Mouse (Mus musculus): ENCODE measurements around the gene Itgb4.

Gene Itgb4

DNA sequence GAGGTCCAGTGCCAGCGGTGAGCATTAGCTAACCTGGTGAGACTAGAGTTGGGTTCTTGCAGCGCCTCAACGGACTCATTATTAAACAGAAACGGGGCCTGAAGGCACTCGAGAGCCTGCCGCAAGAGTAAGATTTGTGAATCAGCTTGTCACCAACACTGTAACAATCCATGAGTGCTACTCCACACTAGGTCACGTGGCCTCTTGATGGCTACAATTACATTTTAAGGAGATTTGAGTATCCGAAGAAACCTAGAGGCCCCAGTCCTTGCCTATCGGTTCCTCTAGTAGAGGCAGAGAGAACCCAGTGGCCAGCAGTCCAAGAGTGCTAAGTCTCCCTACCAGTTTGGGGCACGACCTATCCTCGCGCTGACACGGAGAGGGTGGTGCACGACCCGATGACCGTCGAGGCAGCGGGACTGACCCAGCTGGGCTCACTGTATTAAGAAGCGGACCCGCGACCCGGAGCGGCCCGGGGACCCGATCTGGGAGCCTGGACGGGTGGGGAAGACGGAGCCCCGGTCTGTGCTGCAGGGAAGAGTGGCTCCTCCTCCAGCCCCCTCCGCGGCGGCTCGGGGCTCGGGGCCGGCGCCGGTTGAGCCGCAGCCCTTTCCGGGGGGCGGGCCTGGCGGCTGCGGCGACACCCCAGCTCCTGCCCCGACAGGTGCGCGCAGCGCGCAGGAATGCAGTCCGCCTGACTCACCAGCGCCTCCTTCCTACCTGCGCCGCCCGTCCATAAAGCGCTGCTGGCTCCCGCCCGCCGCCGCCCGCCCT is at the start of gene Itgb4:
Gene Itgb4, plus strand, starts transcription at position 401 of the 774 bp plus-strand sequence.
- in situ Hi-C loops (cut with MboI; ENCODE audit: unreplicated experiment in 2 of 2), result no loop called here

DNA sequence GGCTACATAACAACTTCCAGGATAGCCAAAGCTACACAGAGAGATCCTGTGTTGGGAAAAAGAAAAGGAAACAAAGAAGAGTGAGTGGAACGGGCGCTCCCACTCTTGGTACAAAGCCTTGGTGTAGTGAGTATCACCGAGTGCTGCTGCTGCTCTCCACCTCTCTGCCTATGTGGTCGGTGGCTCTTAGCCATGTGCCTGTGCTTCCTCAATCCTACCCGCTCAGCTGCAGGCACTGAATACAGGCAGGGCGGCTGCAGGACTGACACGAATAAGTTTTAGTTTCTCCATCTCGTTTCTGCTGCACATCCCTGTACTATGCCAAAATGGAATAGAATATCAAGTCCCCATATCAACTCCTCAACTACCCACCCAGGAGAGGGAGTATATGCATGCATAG is 45.5 kb upstream of the Itgb4 start:
- in situ Hi-C loops (cut with MboI; ENCODE audit: unreplicated experiment in 2 of 2), result no loop called here

DNA sequence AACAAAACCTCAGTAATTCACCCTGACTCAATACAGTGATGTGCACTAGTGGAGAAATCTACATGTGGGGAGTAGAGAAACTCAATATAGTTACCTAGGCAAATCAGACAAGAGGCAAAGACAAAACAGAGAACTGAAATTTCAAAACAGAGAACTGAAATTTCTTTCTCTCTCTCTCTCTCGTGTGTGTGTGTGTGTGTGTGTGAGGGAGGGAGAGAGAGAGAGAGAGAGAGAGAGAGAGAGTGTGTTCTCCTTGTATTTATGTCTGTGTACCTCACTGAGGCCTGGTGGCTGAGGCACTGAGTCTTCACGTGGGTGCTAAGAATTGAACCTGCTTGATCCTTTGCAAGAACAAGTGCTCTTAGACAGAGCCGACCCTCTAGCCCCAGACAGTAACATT is 44.7 kb upstream of the Itgb4 start:
- in situ Hi-C loops (cut with MboI; ENCODE audit: unreplicated experiment in 2 of 2), result loop anchor here in 1 of 2 experiments (10.0 kb wide), 1 partner anchor 535 kb away; the partner anchor contains the start of gene Qrich2

- in situ Hi-C loops (cut with MboI; ENCODE audit: unreplicated experiment in 2 of 2), result loop anchor here in 1 of 2 experiments (10.0 kb wide), 1 partner anchor 534 kb away; the partner anchor contains the start of gene Qrich2
Measured at GRCm38 (mm10) chr11:115931235-115931634, 43.3 kb upstream of the Itgb4 start.

DNA sequence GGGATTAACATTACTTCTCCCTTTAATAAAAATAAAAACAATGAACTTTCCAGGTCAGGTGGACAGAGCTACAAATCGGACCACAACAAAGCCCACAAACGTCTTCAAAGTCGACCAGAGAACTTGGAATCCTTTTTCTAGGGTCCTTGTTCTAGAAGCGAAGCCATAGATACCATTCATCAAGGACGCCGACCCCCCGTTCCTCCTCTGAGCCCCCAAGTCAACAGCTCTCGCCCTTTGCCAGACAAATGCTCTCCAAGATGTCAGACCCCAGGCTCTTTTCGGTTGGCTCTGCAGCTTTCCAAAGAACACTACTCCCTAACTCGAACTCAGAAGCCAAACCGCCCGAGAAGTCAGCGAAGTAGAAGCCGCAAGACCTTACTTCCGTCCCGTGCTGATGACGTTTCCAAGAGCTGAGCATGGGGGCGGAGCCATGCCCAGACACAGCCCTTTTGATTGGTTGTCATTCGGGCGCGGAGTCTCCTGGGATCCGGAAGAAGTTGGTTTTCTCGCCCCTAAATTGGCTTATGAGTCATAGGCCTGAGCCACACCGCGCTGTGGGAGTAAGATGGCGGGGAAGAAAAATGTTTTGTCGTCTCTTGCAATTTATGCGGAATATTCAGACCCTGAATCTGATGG is 41.3 kb upstream of the Itgb4 start, which contains the start of the genes Sap30bp and Recql5:
Gene Sap30bp, plus strand, starts transcription at position 175 of the 639 bp plus-strand sequence.
Gene Recql5, minus strand, starts transcription at position 370 of the 639 bp plus-strand sequence.
- in situ Hi-C loops (cut with MboI; ENCODE audit: unreplicated experiment in 2 of 2), result loop anchor here in 1 of 2 experiments (10.0 kb wide), 1 partner anchor 532 kb away; the partner anchor contains the start of gene Qrich2

DNA sequence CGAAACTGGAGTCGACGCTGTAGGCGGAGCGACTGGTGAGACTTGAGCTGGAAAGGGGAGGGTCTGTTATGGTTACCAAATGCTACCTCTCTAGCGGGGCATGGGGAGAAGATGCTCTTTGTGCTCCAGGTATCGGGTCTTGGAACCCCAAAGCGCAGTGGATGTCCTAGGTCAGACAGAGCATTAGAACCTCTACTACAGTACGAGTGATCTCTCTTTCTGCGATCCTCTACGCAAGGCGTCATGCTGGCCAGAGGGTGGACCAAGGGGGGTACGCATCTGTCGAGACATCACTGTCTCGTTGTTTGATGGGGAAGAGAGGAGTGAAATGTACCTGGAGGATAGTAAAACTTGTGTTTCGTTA is 40.8 kb upstream of the Itgb4 start:
- in situ Hi-C loops (cut with MboI; ENCODE audit: unreplicated experiment in 2 of 2), result loop anchor here in 1 of 2 experiments (10.0 kb wide), 1 partner anchor 531 kb away; the partner anchor contains the start of gene Qrich2

GRCm38 (mm10) chr11:115939690-115940329 is 34.7 kb upstream of the Itgb4 start:
- in situ Hi-C loops (cut with MboI; ENCODE audit: unreplicated experiment in 2 of 2), result loop anchor here (5.0 to 10.0 kb wide), 3 partner anchors 55 to 525 kb away; partner anchors contain the start of gene Qrich2 (in 1 of the 2)

DNA sequence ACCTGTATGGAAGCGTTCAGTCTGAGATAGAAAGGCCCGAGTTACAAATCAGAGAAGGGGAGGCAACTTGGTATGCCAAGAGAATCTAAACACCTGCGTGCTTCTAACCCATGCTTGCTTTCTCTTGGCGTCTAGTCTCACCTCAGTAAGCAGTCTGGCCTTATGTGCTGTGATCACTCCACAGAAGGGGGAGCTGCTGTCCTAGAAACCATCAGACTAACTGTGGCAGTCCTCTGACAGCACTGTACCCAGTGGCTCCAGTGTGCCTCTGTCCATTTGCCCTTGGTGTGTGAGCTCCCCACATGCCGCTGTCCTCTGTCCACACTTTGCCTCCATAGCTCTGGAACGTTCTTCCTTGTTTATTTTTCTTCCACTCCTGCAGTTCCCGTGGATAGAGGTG is 32.5 kb upstream of the Itgb4 start:
- in situ Hi-C loops (cut with MboI; ENCODE audit: unreplicated experiment in 2 of 2), result loop anchor here in 1 of 2 experiments (10.0 kb wide), 1 partner anchor 53 kb away; no protein-coding TSS in a partner anchor

GRCm38 (mm10) chr11:115945247-115945646 is 29.3 kb upstream of the Itgb4 start:
- in situ Hi-C loops (cut with MboI; ENCODE audit: unreplicated experiment in 2 of 2), result loop anchor here in 1 of 2 experiments (10.0 kb wide), 1 partner anchor 50 kb away; no protein-coding TSS in a partner anchor

GRCm38 (mm10) chr11:115946221-115946828 is 28.2 kb upstream of the Itgb4 start:
- in situ Hi-C loops (cut with MboI; ENCODE audit: unreplicated experiment in 2 of 2), result loop anchor here in 1 of 2 experiments (10.0 kb wide), 1 partner anchor 48 kb away; no protein-coding TSS in a partner anchor

DNA sequence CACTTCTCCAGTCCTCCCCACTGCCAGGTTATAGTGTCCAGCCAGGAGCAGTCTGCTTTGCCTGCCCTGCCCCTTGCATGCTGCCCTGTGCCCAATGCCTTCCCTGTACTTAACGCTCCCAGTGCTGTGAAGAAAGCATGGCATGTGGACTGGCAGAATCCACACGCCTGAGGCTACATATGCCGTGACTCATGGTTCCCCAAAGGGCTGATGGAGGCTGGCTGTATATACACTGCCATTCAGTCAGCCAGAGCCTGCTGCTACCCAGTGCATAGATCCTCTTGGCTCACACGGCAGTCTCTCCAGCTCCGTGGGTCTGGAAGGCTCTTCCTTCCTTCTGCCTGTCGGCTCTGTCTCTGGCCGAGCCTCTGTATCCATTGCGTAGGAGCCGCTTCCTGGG is 26.2 kb upstream of the Itgb4 start:
- in situ Hi-C loops (cut with MboI; ENCODE audit: unreplicated experiment in 2 of 2), result loop anchor here in 1 of 2 experiments (10.0 kb wide), 1 partner anchor 46 kb away; no protein-coding TSS in a partner anchor

- in situ Hi-C loops (cut with MboI; ENCODE audit: unreplicated experiment in 2 of 2), result no loop called here
Measured at GRCm38 (mm10) chr11:115950719-115951118, 23.8 kb upstream of the Itgb4 start.

- in situ Hi-C loops (cut with MboI; ENCODE audit: unreplicated experiment in 2 of 2), result no loop called here
Measured at GRCm38 (mm10) chr11:115954712-115955111, 19.8 kb upstream of the Itgb4 start.

DNA sequence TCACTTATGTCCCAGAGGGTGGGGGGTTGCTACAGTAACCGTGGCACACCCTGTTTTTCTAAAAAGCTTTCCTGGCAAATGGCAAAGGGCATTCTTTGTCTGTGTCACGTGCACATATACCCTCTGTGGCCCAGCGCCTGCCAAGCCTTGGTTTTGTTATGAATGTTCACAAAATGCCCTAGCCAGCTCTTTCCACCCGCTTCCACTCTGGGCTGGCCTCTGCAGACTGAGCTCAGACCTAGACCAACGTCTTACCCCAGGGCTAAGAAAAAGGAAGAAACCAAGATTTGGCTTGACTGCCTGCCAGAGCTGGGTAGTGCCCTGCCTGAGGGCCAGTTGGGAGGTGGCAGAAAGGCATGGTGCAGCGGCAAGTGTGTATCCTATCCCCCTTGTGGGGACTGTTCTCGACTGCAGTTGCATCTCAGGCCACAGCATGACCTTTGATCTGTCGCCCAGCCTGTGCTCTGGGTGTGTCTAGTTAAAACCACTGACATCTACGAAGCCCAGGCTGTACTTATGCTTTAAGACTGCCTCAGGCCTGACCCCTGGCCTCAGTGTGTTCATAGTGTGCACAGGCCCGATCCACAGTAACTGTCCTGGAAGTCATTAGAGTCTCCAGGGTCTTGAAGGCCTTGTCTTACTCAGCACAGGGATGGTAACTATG is 19.2 kb upstream of the Itgb4 start:
- in situ Hi-C loops (cut with MboI; ENCODE audit: unreplicated experiment in 2 of 2), result no loop called here

DNA sequence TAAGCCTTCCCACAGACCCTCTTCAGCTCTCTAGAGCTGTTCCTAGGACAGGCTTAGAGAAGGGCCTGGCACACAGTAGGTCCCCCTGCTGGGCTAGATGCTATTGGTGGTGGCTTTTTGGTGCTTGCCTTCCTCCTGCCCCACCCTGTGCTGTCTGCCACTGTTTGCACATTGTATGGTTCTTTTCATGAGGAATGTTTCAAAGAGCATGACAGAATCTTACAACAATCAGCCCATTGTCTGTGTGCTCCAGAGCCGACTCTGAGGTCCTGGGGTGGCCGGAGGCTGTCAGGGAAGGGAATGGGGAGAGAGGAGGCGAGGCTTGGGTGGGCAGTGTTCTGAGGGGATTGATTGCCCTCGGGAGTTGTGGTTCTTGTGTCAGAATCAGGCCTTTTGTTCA is 18.1 kb upstream of the Itgb4 start:
- in situ Hi-C loops (cut with MboI; ENCODE audit: unreplicated experiment in 2 of 2), result no loop called here

GRCm38 (mm10) chr11:115957971-115958370 is 16.5 kb upstream of the Itgb4 start:
- in situ Hi-C loops (cut with MboI; ENCODE audit: unreplicated experiment in 2 of 2), result no loop called here

GRCm38 (mm10) chr11:115959018-115959417 is 15.5 kb upstream of the Itgb4 start:
- in situ Hi-C loops (cut with MboI; ENCODE audit: unreplicated experiment in 2 of 2), result no loop called here

- in situ Hi-C loops (cut with MboI; ENCODE audit: unreplicated experiment in 2 of 2), result no loop called here
Measured at GRCm38 (mm10) chr11:115962651-115963412, 11.7 kb upstream of the Itgb4 start.

All from v-Abl transformed pro-B cells (cell line).